Mouse (Mus musculus): ENCODE results near the gene Srrm4.

DNA sequence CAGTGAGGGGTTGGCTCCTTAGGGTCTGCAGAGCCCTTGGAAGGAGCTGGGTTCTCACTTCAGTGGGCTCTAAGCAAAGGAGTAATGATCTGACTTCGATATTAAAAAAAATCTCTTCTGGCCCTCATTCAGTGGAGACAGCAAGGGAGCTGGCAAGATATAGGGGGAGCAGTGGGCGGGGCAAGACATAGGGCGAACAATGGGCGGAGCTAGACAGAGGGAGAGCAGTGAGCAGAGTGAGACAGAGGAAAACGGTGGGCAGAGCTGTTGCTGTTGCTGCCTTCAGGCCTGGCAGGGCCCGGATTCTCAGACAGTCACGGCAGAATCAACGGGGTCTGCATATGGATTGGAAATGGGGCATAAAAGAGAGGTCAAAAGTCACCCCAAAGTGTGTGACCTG lies 102.0 kb downstream of the Srrm4 start:
- TF ChIP-seq CTCF (conservative IDR thresholded peaks at IDR 0.05; ENCODE audit: low read length) = no peak
- TF ChIP-seq POU5F1 (IDR thresholded peaks at IDR 0.05; ENCODE audit: borderline replicate concordance, low read length) = no peak

Measured in E14TG2a.4 (cell line).